Mouse (Mus musculus) small intestine, adult 2 months (tissue): ENCODE data around the gene Trim47. TPM values are rescaled to one million over a fixed set of nuclear protein-coding genes. Genes with fewer than 3 reads are reported as not detected.

Experiments
- H3K27ac ChIP-seq: fragments of 200-500 bp; 2 replicates; pipeline ENCODE4 v1.5.1; 2012; ENCODE audit warnings: low read depth, low read length, control low read depth, inconsistent platforms; ENCODE audit not compliant: insufficient read depth
- H3K27me3 ChIP-seq: fragments of 200-500 bp; 2 replicates; pipeline ENCODE4 v1.6.1; 2012; ENCODE audit warnings: mild to moderate bottlenecking, moderate library complexity, low read length, inconsistent platforms; ENCODE audit not compliant: control insufficient read depth, insufficient read depth
- H3K36me3 ChIP-seq: fragments of 200-500 bp; 2 replicates; pipeline ENCODE4 v1.6.1; 2012; ENCODE audit warnings: mild to moderate bottlenecking, low read length, control low read depth, inconsistent platforms; ENCODE audit not compliant: control insufficient read depth, insufficient read depth
- H3K4me1 ChIP-seq: fragments of 200-500 bp; 2 replicates; pipeline ENCODE4 v1.6.1; 2012; ENCODE audit warnings: low read length, inconsistent platforms, mixed read lengths; ENCODE audit not compliant: control insufficient read depth, insufficient read depth, insufficient read length
- H3K4me3 ChIP-seq: fragments of 200-500 bp; 2 replicates; pipeline ENCODE4 v1.5.1; 2012; ENCODE audit warnings: low read depth, mild to moderate bottlenecking, control low read depth, inconsistent platforms, low read length, moderate library complexity
- CTCF ChIP-seq: fragments of 200-500 bp; IDR thresholded peaks from 2 replicates; pipeline ENCODE4 v1.5.1; 2012; ENCODE audit warnings: low read depth, mild to moderate bottlenecking, control low read depth, inconsistent platforms, low read length, moderate library complexity, mixed read lengths; ENCODE audit not compliant: insufficient replicate concordance, insufficient read length; ENCODE audit errors: extremely low read depth
- POLR2A ChIP-seq: fragments of 200-500 bp; IDR thresholded peaks from 2 replicates; pipeline ENCODE4 v1.6.1; 2012; ENCODE audit warnings: low read depth, mild to moderate bottlenecking, control low read depth, inconsistent platforms, low read length, moderate library complexity
- WGBS: fragments of 180-500 bp; shearing (Covaris S2); methylation state at CpG from one replicate; pipeline ENCODE4 v1.1.7; 2018; 5-methylcytosine and 5-hydroxymethylcytosine counted together
- polyA plus RNA-seq: library from polyadenylated mRNA; depleted of rRNA; stranded (reverse); fragments of >200 nt; gene quantifications from 2 replicates; pipeline ENCODE4 v1.2.3, GENCODE M21; 2012

Gene Trim47
- polyA plus RNA-seq, 1 experiment: 28.5 TPM

- Histone ChIP-seq H3K36me3 (no peaks in the 10 kb centered on the region), H3K4me1 (peaks cover 21% of the 10 kb centered on the region), H3K4me3 (no peak overlapping the region), H3K27ac (no peak overlapping the region), H3K27me3 (peaks cover 18% of the 10 kb centered on the region)
- no peak for TF ChIP-seq POLR2A
- no peak for TF ChIP-seq CTCF
- WGBS: 93% methylated on average over 19 of the region's 19 CpGs
These were observed 15.3 kb downstream of the Trim47 start for GRCm38 (mm10) chr11:116111611-116112203.

GRCm38 (mm10) chr11:116111067-116111466 lies 15.9 kb downstream of the Trim47 start:
- peaks cover 21% of the 10 kb centered on the region for H3K4me1 ChIP-seq
- H3K4me3 ChIP-seq: no peak overlapping the region
- peaks cover 18% of the 10 kb centered on the region for H3K27me3 ChIP-seq
- TF ChIP-seq CTCF (no peak), POLR2A (no peak)
- no peaks in the 10 kb centered on the region for H3K36me3 ChIP-seq
- WGBS: 86% methylated on average over 4 of the region's 4 CpGs
- H3K27ac ChIP-seq: peak overlapping the region; percentile 61

GRCm38 (mm10) chr11:116110540-116110939 lies 16.5 kb downstream of the Trim47 start:
- peaks cover 18% of the 10 kb centered on the region for H3K27me3 ChIP-seq
- peak overlapping the region; percentile 83 for H3K27ac ChIP-seq
- TF ChIP-seq POLR2A (no peak), CTCF (no peak)
- H3K4me1 ChIP-seq: peaks cover 21% of the 10 kb centered on the region
- WGBS: 44% methylated on average over 10 of the region's 10 CpGs
- H3K36me3 ChIP-seq: no peaks in the 10 kb centered on the region
- peak overlapping the region; percentile 80 for H3K4me3 ChIP-seq

- Histone ChIP-seq H3K36me3 (no peaks in the 10 kb centered on the region), H3K4me1 (peaks cover 21% of the 10 kb centered on the region), H3K27me3 (peaks cover 18% of the 10 kb centered on the region), H3K27ac (peak overlapping the region; percentile 83), H3K4me3 (peak overlapping the region; percentile 80)
- TF ChIP-seq POLR2A: peak; percentile 34; the same call in 1 of the 2 replicates
- no peak for TF ChIP-seq CTCF
- 3% methylated on average over 35 of the region's 35 CpGs for WGBS
These were observed 16.9 kb downstream of the Trim47 start for GRCm38 (mm10) chr11:116110131-116110530.

DNA sequence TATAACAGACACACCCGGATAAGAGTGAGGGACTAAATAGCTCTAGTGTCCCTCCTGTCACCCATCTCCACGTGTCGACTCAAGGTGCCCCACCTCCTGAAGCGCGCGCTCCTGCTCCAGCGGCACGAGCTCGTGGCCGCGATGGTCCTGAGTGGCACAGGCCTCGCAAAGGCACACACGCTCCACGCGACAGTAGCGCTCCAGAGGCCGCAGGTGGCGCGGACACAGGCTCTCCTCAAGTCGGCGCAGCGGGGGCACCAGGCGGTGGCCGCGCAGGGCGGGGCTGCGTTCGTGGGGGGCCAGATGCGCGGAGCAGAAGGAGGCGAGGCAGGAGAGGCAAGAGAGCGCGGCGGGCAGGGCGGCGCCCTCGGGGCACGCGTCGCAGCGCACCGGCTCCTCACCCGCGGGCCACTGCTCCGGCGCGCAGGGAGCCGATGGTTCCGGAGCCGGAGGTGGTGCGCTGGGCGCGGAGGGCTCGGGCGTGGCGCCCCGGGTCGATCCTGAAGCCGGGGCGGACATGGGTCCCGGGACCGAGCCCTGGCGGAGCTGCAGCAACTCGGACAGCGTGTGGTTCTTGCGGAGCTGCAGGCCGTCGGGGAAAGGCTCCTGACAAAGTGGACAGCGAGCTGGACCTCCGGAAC lies 17.4 kb downstream of the Trim47 start:
- no peaks in the 10 kb centered on the region for H3K36me3 ChIP-seq
- WGBS: under 1% methylated on average over 70 of the region's 70 CpGs
- H3K4me1 ChIP-seq: peaks cover 21% of the 10 kb centered on the region
- peak overlapping the region; percentile 80 for H3K4me3 ChIP-seq
- TF ChIP-seq CTCF (no peak), POLR2A (no peak)
- peak overlapping the region; percentile 82 for H3K27ac ChIP-seq
- H3K27me3 ChIP-seq: peaks cover 18% of the 10 kb centered on the region

DNA sequence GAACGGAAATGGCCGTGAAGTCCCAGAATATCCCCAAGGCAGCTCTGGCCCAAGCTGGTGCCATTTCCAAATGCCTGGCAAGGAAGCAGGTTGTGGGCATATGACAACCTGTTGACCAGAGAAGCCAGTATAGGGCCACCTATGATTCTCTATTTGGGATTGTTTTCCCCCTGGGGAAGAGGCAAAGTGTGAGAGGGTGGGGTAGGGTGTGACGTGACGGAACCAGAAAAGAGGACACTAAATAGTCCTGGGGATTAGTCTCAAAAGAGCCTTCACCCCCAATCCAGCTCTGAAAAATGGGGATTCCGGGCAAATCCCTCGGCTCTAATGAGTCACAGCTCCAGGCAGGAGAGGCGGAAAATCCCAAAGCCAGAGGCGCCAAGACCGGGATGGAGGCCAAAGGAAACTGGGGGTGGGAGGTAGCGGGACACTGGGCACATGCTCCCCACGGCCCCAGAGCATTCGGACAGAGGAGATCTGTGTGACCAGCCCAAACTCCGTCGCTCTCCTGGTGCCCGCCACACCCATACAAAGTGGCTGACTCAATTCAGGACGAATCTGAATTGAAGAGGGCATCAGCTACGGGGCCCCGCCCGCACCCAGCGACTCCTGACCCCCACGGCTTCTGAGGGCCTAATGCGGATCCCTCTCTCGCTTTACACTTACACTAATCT lies 18.4 kb downstream of the Trim47 start:
- TF ChIP-seq CTCF (no peak), POLR2A (no peak)
- Histone ChIP-seq H3K27ac (peak overlapping the region; percentile 82), H3K4me1 (peaks cover 26% of the 10 kb centered on the region)

GRCm38 (mm10) chr11:116107777-116108285 lies 19.2 kb downstream of the Trim47 start:
- Histone ChIP-seq H3K27me3 (peaks cover 18% of the 10 kb centered on the region), H3K27ac (peak overlapping the region; percentile 82; the same call in 1 of the 2 replicates), H3K36me3 (no peaks in the 10 kb centered on the region), H3K4me1 (peaks cover 28% of the 10 kb centered on the region), H3K4me3 (peak overlapping the region; percentile 80)
- TF ChIP-seq CTCF: no peak
- no peak for TF ChIP-seq POLR2A
- 16% methylated on average over 19 of the region's 19 CpGs for WGBS

More for the DNA sequence above, 18.4 kb downstream of the Trim47 start:
- no peaks in the 10 kb centered on the region for H3K36me3 ChIP-seq
- peaks cover 18% of the 10 kb centered on the region for H3K27me3 ChIP-seq
- WGBS: 10% methylated on average over 23 of the region's 23 CpGs
- peak overlapping the region; percentile 80 for H3K4me3 ChIP-seq
